Mouse (Mus musculus): ENCODE results near the gene Scgb2b2. TPM values are rescaled to one million over a fixed set of nuclear protein-coding genes. Genes with fewer than 3 reads are reported as not detected.

Scgb2b2 gene
- not detected in 2 replicates for polyA plus RNA-seq (2015; fragmentation: Nextera tagmentation; extraction: Ambion mirVana)

DNA sequence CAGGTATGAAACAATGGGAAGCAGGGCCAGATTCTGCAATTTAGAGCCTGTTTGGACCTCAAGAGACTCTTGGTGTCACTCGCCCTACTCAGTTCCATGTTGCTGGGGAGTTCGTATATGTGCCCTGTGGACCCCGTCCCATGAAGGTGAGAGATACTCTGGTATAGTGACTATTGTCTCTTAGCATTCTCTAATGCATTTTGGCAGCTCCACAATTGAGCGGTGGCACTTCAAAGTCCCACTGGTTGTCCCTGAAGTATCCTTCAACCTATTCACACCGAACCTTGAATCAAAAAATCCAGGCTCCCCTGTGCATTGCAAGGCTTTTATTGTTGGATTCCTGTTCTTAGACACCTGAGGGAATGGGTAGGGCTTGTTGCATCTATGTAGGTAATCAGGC is at the start of gene Scgb2b2:
TSS of gene Scgb2b2 (plus strand) at position 301 of the 400 bp plus-strand sequence.
- H3K27me3 ChIP-seq (ENCODE audit: control insufficient read depth, insufficient read depth, low read length): no peaks in the 10 kb centered on the region
- ATAC-seq (ENCODE audit: insufficient read depth, low FRiP score): no peak
- H3K36me3 ChIP-seq (ENCODE audit: control insufficient read depth, insufficient read depth, low read length): no peaks in the 10 kb centered on the region
- WGBS: 76% methylated on average over 5 of the region's 5 CpGs
- H3K27ac ChIP-seq (ENCODE audit: low read length): no peak within 1 kb of the TSS
- no peaks in the 10 kb centered on the region for H3K9me3 ChIP-seq (replicated peaks; ENCODE audit: control insufficient read depth, low read length)
- H3K9ac ChIP-seq (ENCODE audit: low read length): no peak within 1 kb of the TSS
- no peak within 1 kb of the TSS for H3K4me2 ChIP-seq (ENCODE audit: low read depth, low read length)
- no peak within 1 kb of the TSS for H3K4me3 ChIP-seq (replicated peaks; ENCODE audit: low read length)
- H3K4me1 ChIP-seq (ENCODE audit: control insufficient read depth, insufficient read depth, low read length): no peaks in the 10 kb centered on the region

DNA sequence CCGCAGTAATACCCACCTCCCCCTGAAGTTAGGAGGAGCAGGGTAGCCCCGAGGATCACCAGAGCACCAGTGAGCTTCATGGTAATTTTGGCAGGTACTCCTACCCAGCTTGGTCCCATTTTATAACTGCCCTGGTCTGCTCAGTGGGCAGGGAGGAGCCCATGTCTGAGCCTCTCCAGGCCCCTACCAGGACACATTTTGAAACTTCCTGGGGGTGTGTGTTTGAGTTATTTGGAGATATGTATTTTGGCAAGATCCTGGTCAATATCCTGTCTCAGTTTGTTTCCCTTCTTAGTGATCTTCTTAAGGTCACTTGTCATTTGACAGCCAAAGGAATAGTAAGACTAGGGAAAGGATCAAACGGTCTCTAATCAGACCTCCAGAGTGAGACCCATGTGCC is 1.4 kb downstream of the Scgb2b2 start, which contains the start of gene Scgb1b2:
TSS of gene Scgb1b2 (minus strand) at position 101 of the 400 bp plus-strand sequence.
- no peaks in the 10 kb centered on the region for H3K36me3 ChIP-seq (ENCODE audit: control insufficient read depth, insufficient read depth, low read length)
- H3K4me1 ChIP-seq (ENCODE audit: control insufficient read depth, insufficient read depth, low read length): no peaks in the 10 kb centered on the region
- no peak for ATAC-seq (ENCODE audit: insufficient read depth, low FRiP score)
- H3K9me3 ChIP-seq (replicated peaks; ENCODE audit: control insufficient read depth, low read length): no peaks in the 10 kb centered on the region
- no peak within 1 kb of the TSS for H3K27ac ChIP-seq (ENCODE audit: low read length)
- H3K27me3 ChIP-seq (ENCODE audit: control insufficient read depth, insufficient read depth, low read length): no peaks in the 10 kb centered on the region
- H3K9ac ChIP-seq (ENCODE audit: low read length): no peak within 1 kb of the TSS
- WGBS: 85% methylated on average over 3 of the region's 3 CpGs
- H3K4me2 ChIP-seq (ENCODE audit: low read depth, low read length): no peak within 1 kb of the TSS
- no peak within 1 kb of the TSS for H3K4me3 ChIP-seq (replicated peaks; ENCODE audit: low read length)

Other genes starting within 250 kb of the Scgb2b2 start
- 28.0 and 31.0 TPM in 2 replicates for gene Fxyd5, start 248.0 kb upstream of the Scgb2b2 start, polyA plus RNA-seq (2015; fragmentation: Nextera tagmentation; extraction: Ambion mirVana)
- 22.2 and 25.8 TPM in 2 replicates for gene Fxyd7, start 239.0 kb upstream of the Scgb2b2 start, polyA plus RNA-seq (2015; fragmentation: Nextera tagmentation; extraction: Ambion mirVana)
- 127 and 129 TPM in 2 replicates for gene Fxyd1, start 233.3 kb upstream of the Scgb2b2 start, polyA plus RNA-seq (2015; fragmentation: Nextera tagmentation; extraction: Ambion mirVana)
- gene Lgi4, start 231.2 kb upstream of the Scgb2b2 start, polyA plus RNA-seq (2015; fragmentation: Nextera tagmentation; extraction: Ambion mirVana): 0.92 and 1.7 TPM in 2 replicates
- 497 and 614 TPM in 2 replicates for gene Fxyd3, start 213.8 kb upstream of the Scgb2b2 start, polyA plus RNA-seq (2015; fragmentation: Nextera tagmentation; extraction: Ambion mirVana)
- gene Hpn, start 175.2 kb upstream of the Scgb2b2 start, polyA plus RNA-seq (2015; fragmentation: Nextera tagmentation; extraction: Ambion mirVana): 35.7 and 36.0 TPM in 2 replicates
- gene Scn1b, start 163.5 kb upstream of the Scgb2b2 start, polyA plus RNA-seq (2015; fragmentation: Nextera tagmentation; extraction: Ambion mirVana): 0.80 and 1.4 TPM in 2 replicates
- gene Gramd1a, start 134.6 kb upstream of the Scgb2b2 start, polyA plus RNA-seq (2015; fragmentation: Nextera tagmentation; extraction: Ambion mirVana): 56.7 and 57.9 TPM in 2 replicates
- not detected in 2 replicates for gene Scgb1b2, start 1.3 kb downstream of the Scgb2b2 start, polyA plus RNA-seq (2015; fragmentation: Nextera tagmentation; extraction: Ambion mirVana)
- not detected in 2 replicates for gene Scgb2b3, start 71.6 kb downstream of the Scgb2b2 start, polyA plus RNA-seq (2015; fragmentation: Nextera tagmentation; extraction: Ambion mirVana)
- not detected in 2 replicates for gene Scgb1b3, start 85.1 kb downstream of the Scgb2b2 start, polyA plus RNA-seq (2015; fragmentation: Nextera tagmentation; extraction: Ambion mirVana)

All from stomach, embryonic 16.5 days (tissue).